Comparison of ENCODE assay signal across 12 mouse cellular contexts in the genomic region with DNA sequence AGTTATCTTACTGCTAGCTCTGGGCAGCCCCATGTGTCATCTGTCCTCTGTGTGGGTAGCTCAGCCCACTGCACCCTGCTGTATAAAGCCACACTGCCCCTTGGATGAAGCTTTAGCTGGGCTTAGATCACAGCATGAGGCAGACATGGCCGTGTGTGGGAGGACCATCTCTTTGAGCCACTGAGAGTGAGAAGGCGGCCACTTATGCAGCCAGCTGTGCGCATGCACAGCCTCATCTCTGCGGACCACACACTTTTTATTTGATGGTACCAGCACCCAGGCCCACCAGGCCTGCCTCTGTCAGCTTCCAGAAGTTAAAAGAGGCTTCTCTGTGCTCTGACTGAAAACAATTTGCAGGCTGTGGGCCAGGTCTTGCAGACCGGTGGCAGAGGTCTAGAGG.
DNase-seq lines count a peak whose midpoint lies in the region; ATAC-seq and TF ChIP-seq lines count a peak whose summit lies in the region.
"Had no signal": no experiment of that assay in that cellular context is flagged by ENCODE, and none has a peak within 500 bp of the region (broad histone marks: within the 10 kb centered on the region; RNA-seq: fewer than 3 reads in every experiment).

No protein-coding gene starts in this region.

- no peaks in the 10 kb centered on the region for H3K27me3 ChIP-seq in heart, embryonic 11.5 days (ENCODE audit: control insufficient read depth, insufficient read depth, low read length)
- no peaks in the 10 kb centered on the region for H3K27me3 ChIP-seq in stomach, embryonic 14.5 days (ENCODE audit: control insufficient read depth, insufficient read depth, low read length)
- H3K27me3 ChIP-seq in stomach, postnatal 0 days (ENCODE audit: control insufficient read depth, insufficient read depth, low read length): no peaks in the 10 kb centered on the region
- no peaks in the 10 kb centered on the region for H3K27me3 ChIP-seq in limb, embryonic 14.5 days (ENCODE audit: control insufficient read depth, insufficient read depth, low read length)
- H3K27me3 ChIP-seq: Patski had no signal

- H3K27ac ChIP-seq in heart, embryonic 11.5 days (ENCODE audit: low read depth, low read length): peak overlapping the region; percentile 79
- no peak overlapping the region for H3K27ac ChIP-seq in stomach, embryonic 14.5 days (ENCODE audit: low read length)
- H3K27ac ChIP-seq in stomach, postnatal 0 days (replicated peaks): no peak overlapping the region
- no peak overlapping the region for H3K27ac ChIP-seq in limb, embryonic 14.5 days (replicated peaks; ENCODE audit: low read depth, low read length)

- H3K4me2 ChIP-seq in heart, embryonic 11.5 days: peak overlapping the region; percentile 29; the same call in 1 of the 2 replicates
- no peak overlapping the region for H3K4me2 ChIP-seq in stomach, embryonic 14.5 days (replicated peaks; ENCODE audit: low read depth, low read length)
- H3K4me2 ChIP-seq in stomach, postnatal 0 days (replicated peaks; ENCODE audit: low read depth): no peak overlapping the region
- H3K4me2 ChIP-seq in limb, embryonic 14.5 days (replicated peaks; ENCODE audit: low read depth, low read length, severe bottlenecking): no peak overlapping the region

- 24% methylated on average over 5 of the region's 5 CpGs for WGBS in heart, embryonic 11.5 days (ENCODE audit: insufficient replicate concordance)
- WGBS in stomach, embryonic 14.5 days: 32% methylated on average over 5 of the region's 5 CpGs
- WGBS in stomach, postnatal 0 days: 47% methylated on average over 5 of the region's 5 CpGs
- 21% methylated on average over 5 of the region's 5 CpGs for WGBS in limb, embryonic 14.5 days

- H3K36me3 ChIP-seq in heart, embryonic 11.5 days (ENCODE audit: control insufficient read depth, insufficient read depth, low read length): no peaks in the 10 kb centered on the region
- H3K36me3 ChIP-seq in stomach, embryonic 14.5 days (ENCODE audit: control insufficient read depth, insufficient read depth, low read length): no peaks in the 10 kb centered on the region
- no peaks in the 10 kb centered on the region for H3K36me3 ChIP-seq in stomach, postnatal 0 days (ENCODE audit: control insufficient read depth, insufficient read depth, low read length)
- no peaks in the 10 kb centered on the region for H3K36me3 ChIP-seq in limb, embryonic 14.5 days (ENCODE audit: control insufficient read depth, insufficient read depth, low read length)

- 0 out of 2 replicates have a peak, but pooled peaks have one; percentile 42 for ATAC-seq in heart, embryonic 11.5 days (replicated peaks; ENCODE audit: insufficient number of reproducible peaks, low FRiP score, low TSS enrichment)
- peak; percentile 33; the same call in 1 of the 2 replicates for ATAC-seq in stomach, embryonic 14.5 days (ENCODE audit: insufficient number of reproducible peaks, insufficient read depth, low FRiP score, low read depth)
- no peak for ATAC-seq in stomach, postnatal 0 days (ENCODE audit: low FRiP score, low TSS enrichment)
- 0 out of 2 replicates have a peak, but pooled peaks have one; percentile 26 for ATAC-seq in limb, embryonic 14.5 days (ENCODE audit: low FRiP score, low read depth)
- ATAC-seq: Patski had no signal

- no peak for TF ChIP-seq POLR2A in limb, embryonic 14.5 days (IDR thresholded peaks at IDR 0.05; ENCODE audit: borderline replicate concordance, extremely low read depth, insufficient read depth, insufficient read length)

- H3K9ac ChIP-seq in heart, embryonic 11.5 days (ENCODE audit: low read depth, low read length): 0 out of 2 replicates have a peak overlapping the region, but pooled peaks have one; percentile 6
- no peak overlapping the region for H3K9ac ChIP-seq in stomach, embryonic 14.5 days (replicated peaks; ENCODE audit: low read depth, low read length)
- H3K9ac ChIP-seq in stomach, postnatal 0 days (ENCODE audit: low read length): no peak overlapping the region
- H3K9ac ChIP-seq in limb, embryonic 14.5 days (ENCODE audit: low read depth, low read length, severe bottlenecking): no peak overlapping the region

- no peak for TF ChIP-seq CTCF in stomach, postnatal 0 days (IDR thresholded peaks at IDR 0.05; ENCODE audit: low read depth)

- peaks cover 26% of the 10 kb centered on the region for H3K4me1 ChIP-seq in heart, embryonic 11.5 days (ENCODE audit: control insufficient read depth, insufficient read depth, low read length)
- no peaks in the 10 kb centered on the region for H3K4me1 ChIP-seq in stomach, embryonic 14.5 days (ENCODE audit: control insufficient read depth, insufficient read depth, low read length)
- no peaks in the 10 kb centered on the region for H3K4me1 ChIP-seq in stomach, postnatal 0 days (replicated peaks; ENCODE audit: control insufficient read depth, insufficient read depth)
- H3K4me1 ChIP-seq in limb, embryonic 14.5 days (ENCODE audit: control insufficient read depth, insufficient read depth, low read length): peaks cover 14% of the 10 kb centered on the region; the same call in 1 of the 2 replicates

- no peak for DNase-seq in heart, postnatal 4 days
- DNase-seq in stomach, postnatal 0 days (ENCODE audit: low spot score): no peak
- no peak for DNase-seq in limb, embryonic 14.5 days (ENCODE audit: low spot score)
- no peak for DNase-seq in lung, adult 18-20 months
- no peak for DNase-seq in MN1 (ENCODE audit: low spot score)
- DNase-seq in right cerebral cortex, postnatal 4 days: no peak
- DNase-seq: adrenal gland, postnatal 10 days; cerebellum, adult 9-11 months; gastrocnemius, postnatal 14 days had no signal

- no peaks in the 10 kb centered on the region for H3K9me3 ChIP-seq in heart, embryonic 11.5 days (replicated peaks; ENCODE audit: control insufficient read depth, low read length)
- H3K9me3 ChIP-seq in stomach, embryonic 14.5 days (ENCODE audit: control insufficient read depth, low read depth, low read length): no peaks in the 10 kb centered on the region
- H3K9me3 ChIP-seq in stomach, postnatal 0 days (ENCODE audit: control insufficient read depth, low read length): no peaks in the 10 kb centered on the region
- H3K9me3 ChIP-seq in limb, embryonic 14.5 days (ENCODE audit: control insufficient read depth, low read length): no peaks in the 10 kb centered on the region

- H3K4me3 ChIP-seq in heart, embryonic 11.5 days (ENCODE audit: low read depth, low read length): no peak overlapping the region
- H3K4me3 ChIP-seq in stomach, embryonic 14.5 days (ENCODE audit: low read depth, low read length): no peak overlapping the region
- no peak overlapping the region for H3K4me3 ChIP-seq in stomach, postnatal 0 days (ENCODE audit: low read depth, low read length)
- no peak overlapping the region for H3K4me3 ChIP-seq in limb, embryonic 14.5 days (replicated peaks; ENCODE audit: low read length)

- TF ChIP-seq EP300 in stomach, postnatal 0 days (optimal IDR thresholded peaks at IDR 0.05): no peak
